In the genomic region with DNA sequence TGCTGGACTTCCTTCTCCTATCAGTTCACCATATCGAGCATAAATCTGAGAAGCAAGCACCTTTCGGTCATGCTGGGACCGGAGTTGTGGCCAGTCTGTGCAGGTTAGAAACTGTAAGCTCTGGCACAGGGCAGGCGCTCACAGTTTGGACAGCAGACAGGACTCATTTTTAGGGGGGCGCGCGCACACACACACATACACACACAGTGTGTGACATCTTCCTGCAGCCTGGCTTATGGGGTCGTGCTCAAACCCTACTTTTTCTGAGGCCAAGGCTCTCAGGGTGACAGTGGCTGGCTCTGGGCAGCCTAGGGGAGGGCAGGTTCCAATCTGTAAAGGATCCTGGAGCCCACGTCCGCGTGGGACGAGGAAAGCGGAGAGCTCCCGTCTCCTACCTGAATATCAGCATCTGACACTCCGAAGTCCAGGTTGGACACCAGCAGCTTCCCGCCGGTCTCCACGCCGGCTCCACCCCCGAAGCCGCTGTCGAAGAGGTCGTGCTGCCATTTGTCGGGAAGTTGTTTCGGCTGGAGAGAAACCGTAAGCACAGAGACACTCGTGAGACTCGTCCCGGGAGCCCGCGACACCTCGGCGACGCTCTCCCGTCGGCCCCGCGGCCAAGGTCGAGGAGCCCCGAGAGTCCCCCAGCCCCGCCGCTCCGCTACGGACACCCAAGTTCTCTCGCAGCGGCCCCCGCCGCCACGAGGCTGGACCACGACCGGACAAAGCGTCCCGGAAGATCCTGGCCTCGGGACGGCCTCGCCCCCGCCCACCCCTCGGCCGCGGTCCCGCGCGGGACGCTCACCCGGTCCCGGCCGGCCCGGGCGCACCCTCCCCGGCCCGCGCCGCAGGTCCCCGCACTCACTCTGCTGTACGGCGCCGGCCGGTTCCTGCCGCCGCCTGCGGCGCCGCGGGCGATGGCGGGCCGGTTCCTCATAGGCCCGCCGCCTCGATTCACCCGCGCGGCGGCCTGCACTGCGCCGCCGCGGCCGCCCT, we compare ENCODE assay signal across 8 mouse cellular contexts. TPM values are rescaled to one million over a fixed set of nuclear protein-coding genes. Genes with fewer than 3 reads are reported as not detected.
DNase-seq lines count a peak whose midpoint lies in the region; ATAC-seq and TF ChIP-seq lines count a peak whose summit lies in the region.

No protein-coding gene starts in this region.

- intact Hi-C loops in gastrocnemius, adult 2 months (cut with DNase I) = loop anchor here (1.0 kb wide), 1 partner anchor 15 kb away; no protein-coding TSS in a partner anchor

- ATAC-seq in erythroblast, adult 5-6 weeks (replicated peaks; ENCODE audit: low FRiP score, poor library complexity, severe bottlenecking) = 0 out of 2 replicates have a peak, but pooled peaks have one; percentile 20
- ATAC-seq in intestine, embryonic 16.5 days = peak; percentile 59
- ATAC-seq in midbrain, embryonic 12.5 days (ENCODE audit: low FRiP score, low read depth) = peak; percentile 67; the same call in 1 of the 2 replicates

- peak overlapping the region; percentile 98 for H3K9ac ChIP-seq in CH12.LX (ENCODE audit: insufficient read depth, low read depth)
- peak overlapping the region; percentile 99 for H3K9ac ChIP-seq in intestine, embryonic 16.5 days (ENCODE audit: low read depth, low read length)
- peak overlapping the region; percentile 100 for H3K9ac ChIP-seq in midbrain, embryonic 12.5 days (replicated peaks)

- TF ChIP-seq CTCF in gastrocnemius, adult 2 months (IDR thresholded peaks at IDR 0.05) = no peak
- no peak for TF ChIP-seq CTCF in CH12.LX (conservative IDR thresholded peaks at IDR 0.05 in 1 of 2, IDR thresholded peaks at IDR 0.05 in 1 of 2; ENCODE audit: low read depth in 2 of 2, low read length in 2 of 2)

- WGBS in intestine, embryonic 16.5 days = 4% methylated on average over 78 of the region's 99 CpGs
- WGBS in midbrain, embryonic 12.5 days = 5% methylated on average over 89 of the region's 99 CpGs

- H3K4me1 ChIP-seq in CH12.LX (ENCODE audit: control insufficient read depth in 1 of 2, insufficient read depth in 2 of 2) = peaks cover 8 to 58% of the 10 kb centered on the region in 2 experiments
- H3K4me1 ChIP-seq in intestine, embryonic 16.5 days (ENCODE audit: control insufficient read depth, insufficient read depth, low read length) = peaks cover 24% of the 10 kb centered on the region
- peaks cover 30% of the 10 kb centered on the region for H3K4me1 ChIP-seq in midbrain, embryonic 12.5 days

- H3K4me3 ChIP-seq in gastrocnemius, adult 2 months = peak overlapping the region; percentile 94
- peak overlapping the region; percentile 83 to 96 (median 88) for H3K4me3 ChIP-seq in CH12.LX (replicated peaks in 1 of 3; ENCODE audit: low read depth in 2 of 3, low read length in 2 of 3, poor library complexity in 1 of 3)
- peak overlapping the region; percentile 94 for H3K4me3 ChIP-seq in intestine, embryonic 16.5 days (ENCODE audit: low read length)
- peak overlapping the region; percentile 100 for H3K4me3 ChIP-seq in midbrain, embryonic 12.5 days

- H3K36me3 ChIP-seq in CH12.LX (replicated peaks in 1 of 2; ENCODE audit: control insufficient read depth in 1 of 2, insufficient read depth in 1 of 2, low read length in 1 of 2) = peaks cover 46 to 68% of the 10 kb centered on the region in 2 experiments
- peaks cover 27% of the 10 kb centered on the region for H3K36me3 ChIP-seq in intestine, embryonic 16.5 days (ENCODE audit: control insufficient read depth, insufficient read depth, low read length)
- H3K36me3 ChIP-seq in midbrain, embryonic 12.5 days = peaks cover 62% of the 10 kb centered on the region

- no peak for TF ChIP-seq POLR2A in CH12.LX (IDR thresholded peaks at IDR 0.05; ENCODE audit: low read depth, low read length)

- dilution Hi-C loops in CH12.LX (cut with MboI; ENCODE audit: extremely low pct_ligation_motif_present, extremely low pct_unique_long_range_greater_than_20kb, low sequenced_read_pairs) = no loop called here

- H3K79me2 ChIP-seq in CH12.LX (replicated peaks; ENCODE audit: control insufficient read depth, extremely low read depth, insufficient read depth, poor library complexity, severe bottlenecking) = peaks cover 62% of the 10 kb centered on the region

- TF ChIP-seq EP300 in CH12.LX (IDR thresholded peaks at IDR 0.05; ENCODE audit: low read length) = no peak

- no peak for TF ChIP-seq RAD21 in CH12.LX (IDR thresholded peaks at IDR 0.05; ENCODE audit: low read depth, low read length)

- H3K27ac ChIP-seq in gastrocnemius, adult 2 months = peak overlapping the region; percentile 86
- peak overlapping the region; percentile 17 for H3K27ac ChIP-seq in CH12.LX (ENCODE audit: insufficient read depth, low read depth)
- peak overlapping the region; percentile 89 for H3K27ac ChIP-seq in intestine, embryonic 16.5 days (ENCODE audit: low read length)
- H3K27ac ChIP-seq in midbrain, embryonic 12.5 days (replicated peaks) = peak overlapping the region; percentile 86

- peak overlapping the region; percentile 64 for H3K4me2 ChIP-seq in CH12.LX (ENCODE audit: insufficient read depth, low read depth, poor library complexity, severe bottlenecking)
- peak overlapping the region; percentile 85 for H3K4me2 ChIP-seq in intestine, embryonic 16.5 days (ENCODE audit: low read depth, low read length)
- peak overlapping the region; percentile 99 for H3K4me2 ChIP-seq in midbrain, embryonic 12.5 days (replicated peaks)

- no peaks in the 10 kb centered on the region for H3K27me3 ChIP-seq in CH12.LX (replicated peaks)
- H3K27me3 ChIP-seq in intestine, embryonic 16.5 days (replicated peaks; ENCODE audit: control insufficient read depth, insufficient read depth, low read length) = no peaks in the 10 kb centered on the region
- no peaks in the 10 kb centered on the region for H3K27me3 ChIP-seq in midbrain, embryonic 12.5 days

- DNase-seq in gastrocnemius, adult 2 months = peak; percentile 51
- no peak for DNase-seq in gastrocnemius, postnatal 25 days
- no peak for DNase-seq in CH12.LX (ENCODE audit: extremely low read depth)
- DNase-seq in T-cell, adult 2 months (ENCODE audit: low spot score) = no peak
- DNase-seq in layer of hippocampus, postnatal 14 days (ENCODE audit: low spot score in 2 of 2) = no peak

- no peaks in the 10 kb centered on the region for H3K9me3 ChIP-seq in CH12.LX (replicated peaks; ENCODE audit: low read length)
- H3K9me3 ChIP-seq in intestine, embryonic 16.5 days (ENCODE audit: control insufficient read depth, low read length) = no peaks in the 10 kb centered on the region
- H3K9me3 ChIP-seq in midbrain, embryonic 12.5 days = no peaks in the 10 kb centered on the region

- in situ Hi-C loops in CH12.LX (cut with MboI; ENCODE audit: low pct_ligation_motif_present, low pct_unique_long_range_greater_than_20kb, low sequenced_read_pairs) = no loop called here

RNA-seq across cellular contexts. Expression of gene Alyref, which starts 0.6 kb away (rescaled TPM):
- 10 to 100 TPM; 36.0 to 44.7 TPM for total RNA-seq in gastrocnemius, adult 2 months (2021)
- total RNA-seq in gastrocnemius, postnatal 25 days (2021) = 10 to 100 TPM; 39.1 to 40.5 TPM
- total RNA-seq in CH12.LX (2012; rRNA removed) = 582 and 793 TPM in 2 replicates
- 358 and 361 TPM in 2 replicates for total RNA-seq in CH12.LX (2014; rRNA removed)
- polyA plus RNA-seq in CH12.LX (2012; ENCODE audit: insufficient read length, low read depth) = 444 and 451 TPM in 2 replicates
- total RNA-seq in erythroblast, adult 5-6 weeks (2015; ENCODE audit: low replicate concordance) = 60.6 and 67.8 TPM in 2 replicates
- 86.1 and 86.4 TPM in 2 replicates for total RNA-seq in erythroblast, adult 5-6 weeks (2017; ENCODE audit: low replicate concordance)
- polyA plus RNA-seq in intestine, embryonic 16.5 days (2015; fragmentation: Nextera tagmentation; extraction: Ambion mirVana) = 19.6 and 86.6 TPM in 2 replicates
- polyA plus RNA-seq in midbrain, embryonic 12.5 days (2016; fragmentation: Nextera tagmentation; extraction: Ambion mirVana) = 652 and 655 TPM in 2 replicates
- total RNA-seq in layer of hippocampus, postnatal 14 days (2021) = 10 to 100 TPM; 69.3 to 77.0 TPM

RNA-seq across cellular contexts. Expression of gene Anapc11, which starts 0.7 kb away (rescaled TPM):
- total RNA-seq in gastrocnemius, adult 2 months (2021) = 10 to 100 TPM; 45.3 to 58.5 TPM
- 10 to 100 TPM; 50.7 to 51.6 TPM for total RNA-seq in gastrocnemius, postnatal 25 days (2021)
- 108 and 114 TPM in 2 replicates for total RNA-seq in CH12.LX (2012; rRNA removed)
- total RNA-seq in CH12.LX (2014; rRNA removed) = 51.7 and 57.0 TPM in 2 replicates
- 142 and 145 TPM in 2 replicates for polyA plus RNA-seq in CH12.LX (2012; ENCODE audit: insufficient read length, low read depth)
- 15.0 and 16.9 TPM in 2 replicates for total RNA-seq in erythroblast, adult 5-6 weeks (2015; ENCODE audit: low replicate concordance)
- total RNA-seq in erythroblast, adult 5-6 weeks (2017; ENCODE audit: low replicate concordance) = 0.56 and 6.5 TPM in 2 replicates
- 164 and 171 TPM in 2 replicates for polyA plus RNA-seq in intestine, embryonic 16.5 days (2015; fragmentation: Nextera tagmentation; extraction: Ambion mirVana)
- 165 and 182 TPM in 2 replicates for polyA plus RNA-seq in midbrain, embryonic 12.5 days (2016; fragmentation: Nextera tagmentation; extraction: Ambion mirVana)
- 10 to 100 TPM; 88.0 to 96.5 TPM for total RNA-seq in layer of hippocampus, postnatal 14 days (2021)

RNA-seq across cellular contexts. Expression of gene Npb, which starts 10.7 kb away (rescaled TPM):
- total RNA-seq in gastrocnemius, adult 2 months (2021) = under 1 TPM in 1 of 2 experiments, not detected in 1; 0.78 TPM
- total RNA-seq in gastrocnemius, postnatal 25 days (2021) = not detected
- total RNA-seq in CH12.LX (2012; rRNA removed) (0.55 TPM in 1 of 2 replicates, not detected in the other), CH12.LX (2014; rRNA removed) (not detected in 2 replicates)
- polyA plus RNA-seq in CH12.LX (2012; ENCODE audit: insufficient read length, low read depth) = 1.0 and 1.3 TPM in 2 replicates
- total RNA-seq in erythroblast, adult 5-6 weeks (2015; ENCODE audit: low replicate concordance) = not detected in 2 replicates
- not detected in 2 replicates for total RNA-seq in erythroblast, adult 5-6 weeks (2017; ENCODE audit: low replicate concordance)
- polyA plus RNA-seq in intestine, embryonic 16.5 days (2015; fragmentation: Nextera tagmentation; extraction: Ambion mirVana) = 2.7 and 3.8 TPM in 2 replicates
- 0.98 TPM in 1 of 2 replicates, not detected in the other for polyA plus RNA-seq in midbrain, embryonic 12.5 days (2016; fragmentation: Nextera tagmentation; extraction: Ambion mirVana)
- 1 to 10 TPM; 2.3 to 2.7 TPM for total RNA-seq in layer of hippocampus, postnatal 14 days (2021)

RNA-seq across cellular contexts. Expression of gene Arhgdia, which starts 16.1 kb away (rescaled TPM):
- 10 to 100 TPM; 72.1 to 89.6 TPM for total RNA-seq in gastrocnemius, adult 2 months (2021)
- total RNA-seq in gastrocnemius, postnatal 25 days (2021) = 10 to 100 TPM; 80.1 to 95.2 TPM
- total RNA-seq in CH12.LX (2012; rRNA removed) (417 and 467 TPM in 2 replicates), CH12.LX (2014; rRNA removed) (126 and 172 TPM in 2 replicates)
- 957 and 958 TPM in 2 replicates for polyA plus RNA-seq in CH12.LX (2012; ENCODE audit: insufficient read length, low read depth)
- total RNA-seq in erythroblast, adult 5-6 weeks (2015; ENCODE audit: low replicate concordance) = 101 and 127 TPM in 2 replicates
- 35.7 and 38.1 TPM in 2 replicates for total RNA-seq in erythroblast, adult 5-6 weeks (2017; ENCODE audit: low replicate concordance)
- polyA plus RNA-seq in intestine, embryonic 16.5 days (2015; fragmentation: Nextera tagmentation; extraction: Ambion mirVana) = 626 and 641 TPM in 2 replicates
- 504 and 557 TPM in 2 replicates for polyA plus RNA-seq in midbrain, embryonic 12.5 days (2016; fragmentation: Nextera tagmentation; extraction: Ambion mirVana)
- total RNA-seq in layer of hippocampus, postnatal 14 days (2021) = 100 to 1,000 TPM; 366 to 384 TPM

RNA-seq across cellular contexts. Expression of gene Pcyt2, which starts 20.2 kb away (rescaled TPM):
- 10 to 100 TPM; 30.6 to 39.2 TPM for total RNA-seq in gastrocnemius, adult 2 months (2021)
- 10 to 100 TPM; 30.7 to 34.7 TPM for total RNA-seq in gastrocnemius, postnatal 25 days (2021)
- total RNA-seq in CH12.LX (2012; rRNA removed) = 166 and 175 TPM in 2 replicates
- total RNA-seq in CH12.LX (2014; rRNA removed) = 149 and 154 TPM in 2 replicates
- polyA plus RNA-seq in CH12.LX (2012; ENCODE audit: insufficient read length, low read depth) = 155 and 158 TPM in 2 replicates
- total RNA-seq in erythroblast, adult 5-6 weeks (2015; ENCODE audit: low replicate concordance) = 7.7 and 20.7 TPM in 2 replicates
- total RNA-seq in erythroblast, adult 5-6 weeks (2017; ENCODE audit: low replicate concordance) = 19.8 and 39.8 TPM in 2 replicates
- 393 and 441 TPM in 2 replicates for polyA plus RNA-seq in intestine, embryonic 16.5 days (2015; fragmentation: Nextera tagmentation; extraction: Ambion mirVana)
- polyA plus RNA-seq in midbrain, embryonic 12.5 days (2016; fragmentation: Nextera tagmentation; extraction: Ambion mirVana) = 148 and 157 TPM in 2 replicates
- total RNA-seq in layer of hippocampus, postnatal 14 days (2021) = 100 to 1,000 TPM; 150 TPM

Comparison
In these comparisons a context has a peak if more than half of its experiments do, and no peak if none do; other contexts are left out.
1. H3K27ac ChIP-seq: peak in every context shown above with its lines; median percentile 89 in intestine, embryonic 16.5 days; 86 in gastrocnemius, adult 2 months; 86 in midbrain, embryonic 12.5 days; 17 in CH12.LX.
2. RNA of gene Alyref, which starts 0.6 kb away (total RNA-seq): 358 to 793 TPM in CH12.LX; 60.6 to 86.4 TPM in erythroblast, adult 5-6 weeks, 69.3 to 77.0 TPM in layer of hippocampus, postnatal 14 days, 36.0 to 44.7 TPM in gastrocnemius, adult 2 months and 39.1 to 40.5 TPM in gastrocnemius, postnatal 25 days; every median in the first group is over 4 times any median in the second.
3. Peak in every context shown above with its lines, with median percentiles within 50 percentile points of each other: H3K4me3 ChIP-seq, H3K4me2 ChIP-seq, H3K9ac ChIP-seq and ATAC-seq.